ENCODE assay signal across 8 mouse cellular contexts in the genomic region with DNA sequence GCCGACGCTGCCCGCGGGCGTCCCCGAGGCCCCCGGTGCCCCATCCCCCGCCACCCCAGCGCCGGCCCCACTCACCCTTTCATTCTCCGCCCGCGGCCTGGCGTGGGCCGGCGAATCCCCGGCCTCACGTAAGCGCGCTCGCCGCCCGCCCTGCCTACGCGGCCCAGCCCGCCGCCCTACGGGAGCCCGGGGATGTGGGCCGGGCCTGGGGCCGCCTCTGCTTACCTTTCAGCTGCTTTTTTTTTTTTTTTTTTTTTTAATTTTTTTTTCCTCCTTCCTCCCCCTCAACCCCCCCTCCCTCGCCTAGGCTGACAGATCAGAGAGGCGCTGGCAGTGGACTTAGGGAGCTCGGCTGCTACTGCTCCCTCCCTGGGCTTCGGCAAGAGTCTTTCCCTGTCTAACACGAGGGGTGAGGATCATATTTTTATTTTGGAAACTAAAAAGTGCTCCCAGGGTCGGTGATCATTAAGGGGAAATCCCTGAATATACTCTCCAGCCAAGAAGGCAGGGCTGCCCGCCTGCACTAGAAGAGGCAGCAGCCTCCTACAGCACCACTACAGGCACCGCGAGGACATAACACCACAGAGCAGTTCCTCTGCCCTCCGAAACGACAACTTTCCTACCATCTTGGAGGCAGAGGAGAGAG. TPM values are rescaled to one million over a fixed set of nuclear protein-coding genes. Genes with fewer than 3 reads are reported as not detected.
DNase-seq lines count a peak whose midpoint lies in the region; ATAC-seq and TF ChIP-seq lines count a peak whose summit lies in the region.

A gene (minus strand): TSS at position 532 of the 646 bp plus-strand sequence.

- peak; percentile 59 for TF ChIP-seq CTCF in kidney, postnatal 0 days (IDR thresholded peaks at IDR 0.05; ENCODE audit: low read depth)

- peak within 1 kb of the TSS; percentile 76 for H3K4me2 ChIP-seq in heart, embryonic 12.5 days
- peak within 1 kb of the TSS; percentile 75 for H3K4me2 ChIP-seq in kidney, postnatal 0 days (ENCODE audit: low read length)
- peak within 1 kb of the TSS; percentile 89 for H3K4me2 ChIP-seq in liver, embryonic 12.5 days
- H3K4me2 ChIP-seq in stomach, embryonic 15.5 days: peak within 1 kb of the TSS; percentile 70

- H3K27ac ChIP-seq in heart, embryonic 12.5 days (ENCODE audit: poor library complexity, severe bottlenecking): peak within 1 kb of the TSS; percentile 99
- peak within 1 kb of the TSS; percentile 100 for H3K27ac ChIP-seq in kidney, postnatal 0 days
- peak within 1 kb of the TSS; percentile 98 for H3K27ac ChIP-seq in liver, embryonic 12.5 days
- H3K27ac ChIP-seq in stomach, embryonic 15.5 days: peak within 1 kb of the TSS; percentile 99

- H3K9me3 ChIP-seq in heart, embryonic 12.5 days (replicated peaks): no peaks in the 10 kb centered on the region
- no peaks in the 10 kb centered on the region for H3K9me3 ChIP-seq in kidney, postnatal 0 days (replicated peaks; ENCODE audit: low read length)
- H3K9me3 ChIP-seq in liver, embryonic 12.5 days (replicated peaks): no peaks in the 10 kb centered on the region
- H3K9me3 ChIP-seq in stomach, embryonic 15.5 days: no peaks in the 10 kb centered on the region

- peaks cover 18% of the 10 kb centered on the region for H3K36me3 ChIP-seq in heart, embryonic 12.5 days
- H3K36me3 ChIP-seq in kidney, postnatal 0 days (ENCODE audit: insufficient read depth, low read length): no peaks in the 10 kb centered on the region
- peaks cover 26% of the 10 kb centered on the region for H3K36me3 ChIP-seq in liver, embryonic 12.5 days
- peaks cover 5% of the 10 kb centered on the region; the same call in 1 of the 2 replicates for H3K36me3 ChIP-seq in stomach, embryonic 15.5 days

- ATAC-seq in erythroid progenitor cell, adult 5-6 weeks (replicated peaks; ENCODE audit: low FRiP score, poor library complexity, severe bottlenecking): peak; percentile 90
- peak; percentile 88 for ATAC-seq in heart, embryonic 12.5 days (ENCODE audit: insufficient number of reproducible peaks, low FRiP score)
- ATAC-seq in kidney, postnatal 0 days (replicated peaks; ENCODE audit: low FRiP score, low read depth): peak; percentile 88
- peak; percentile 84 for ATAC-seq in liver, embryonic 12.5 days
- ATAC-seq in stomach, embryonic 15.5 days (ENCODE audit: insufficient read depth, low FRiP score, low read depth): peak; percentile 88

- H3K27me3 ChIP-seq in heart, embryonic 12.5 days (replicated peaks): no peaks in the 10 kb centered on the region
- no peaks in the 10 kb centered on the region for H3K27me3 ChIP-seq in kidney, postnatal 0 days (ENCODE audit: insufficient read depth, low read length)
- no peaks in the 10 kb centered on the region for H3K27me3 ChIP-seq in liver, embryonic 12.5 days (replicated peaks)
- no peaks in the 10 kb centered on the region for H3K27me3 ChIP-seq in stomach, embryonic 15.5 days (replicated peaks)

- H3K4me1 ChIP-seq in heart, embryonic 12.5 days (replicated peaks): peaks cover 26% of the 10 kb centered on the region
- peaks cover 11% of the 10 kb centered on the region; the same call in 1 of the 2 replicates for H3K4me1 ChIP-seq in kidney, postnatal 0 days (replicated peaks; ENCODE audit: insufficient read depth, low read length)
- H3K4me1 ChIP-seq in liver, embryonic 12.5 days: peaks cover 65% of the 10 kb centered on the region
- H3K4me1 ChIP-seq in stomach, embryonic 15.5 days: peaks cover 7% of the 10 kb centered on the region; the same call in 1 of the 2 replicates

- peak within 1 kb of the TSS; percentile 99 for H3K9ac ChIP-seq in heart, embryonic 12.5 days
- peak within 1 kb of the TSS; percentile 100 for H3K9ac ChIP-seq in kidney, postnatal 0 days (ENCODE audit: low read depth, low read length)
- H3K9ac ChIP-seq in liver, embryonic 12.5 days: peak within 1 kb of the TSS; percentile 99
- peak within 1 kb of the TSS; percentile 88 for H3K9ac ChIP-seq in stomach, embryonic 15.5 days

- under 1% methylated on average over 30 of the region's 42 CpGs for WGBS in heart, embryonic 12.5 days
- WGBS in kidney, postnatal 0 days: under 1% methylated on average over 22 of the region's 42 CpGs
- under 1% methylated on average over 42 of the region's 42 CpGs for WGBS in liver, embryonic 12.5 days (ENCODE audit: insufficient replicate concordance)
- under 1% methylated on average over 42 of the region's 42 CpGs for WGBS in stomach, embryonic 15.5 days

- DNase-seq in CD4-positive helper T cell, adult 2 months (ENCODE audit: low read depth, low spot score): peak; percentile 93
- peak; percentile 73 for DNase-seq in brain, embryonic 18.5 days (ENCODE audit: low read depth, low spot score)
- peak; percentile 96 for DNase-seq in kidney, postnatal 0 days (ENCODE audit: low spot score)
- DNase-seq in natural killer cell, adult 2 months (ENCODE audit: low spot score in 2 of 2): peak; percentile 88 to 89

- peak within 1 kb of the TSS; percentile 93 for H3K4me3 ChIP-seq in heart, embryonic 12.5 days
- H3K4me3 ChIP-seq in kidney, postnatal 0 days (replicated peaks; ENCODE audit: low read depth, low read length): peak within 1 kb of the TSS; percentile 95
- H3K4me3 ChIP-seq in liver, embryonic 12.5 days: peak within 1 kb of the TSS; percentile 94
- peak within 1 kb of the TSS; percentile 86 for H3K4me3 ChIP-seq in stomach, embryonic 15.5 days (replicated peaks)

RNA-seq across cellular contexts. Expression of the gene that starts here (rescaled TPM):
- total RNA-seq in erythroid progenitor cell, adult 5-6 weeks (2015; ENCODE audit: low replicate concordance): 22.3 and 24.7 TPM in 2 replicates
- 16.8 and 20.4 TPM in 2 replicates for total RNA-seq in erythroid progenitor cell, adult 5-6 weeks (2017; ENCODE audit: low replicate concordance)
- 10.4 and 11.1 TPM in 2 replicates for polyA plus RNA-seq in heart, embryonic 12.5 days (2016; fragmentation: Nextera tagmentation; extraction: Ambion mirVana)
- polyA plus RNA-seq in kidney, postnatal 0 days (2015; fragmentation: Nextera tagmentation; extraction: Ambion mirVana): 6.2 and 6.5 TPM in 2 replicates
- 7.1 and 7.2 TPM in 2 replicates for polyA plus RNA-seq in liver, embryonic 12.5 days (2016; fragmentation: Nextera tagmentation; extraction: Ambion mirVana)
- polyA plus RNA-seq in stomach, embryonic 15.5 days (2015; fragmentation: Nextera tagmentation; extraction: Ambion mirVana): 12.9 and 13.3 TPM in 2 replicates

Comparison
In these comparisons a context has a peak if more than half of its experiments do, and no peak if none do; other contexts are left out.
1. Peak in every context shown above with its lines: DNase-seq, ATAC-seq, H3K4me3 ChIP-seq and H3K27ac ChIP-seq.